Mouse (Mus musculus) liver, embryonic 14.5 days (tissue): ENCODE measurements around the gene Vapb.

ENCODE experiments used
- CTCF ChIP-seq: IDR thresholded peaks from 2 replicates; pipeline ENCODE4 v1.5.1; 2016; ENCODE audit warnings: antibody characterized with exemption, low read depth, control low read depth
- EP300 ChIP-seq: IDR thresholded peaks from 2 replicates; pipeline ENCODE4 v1.6.1; 2016; ENCODE audit warnings: antibody characterized with exemption, low read depth

DNA sequence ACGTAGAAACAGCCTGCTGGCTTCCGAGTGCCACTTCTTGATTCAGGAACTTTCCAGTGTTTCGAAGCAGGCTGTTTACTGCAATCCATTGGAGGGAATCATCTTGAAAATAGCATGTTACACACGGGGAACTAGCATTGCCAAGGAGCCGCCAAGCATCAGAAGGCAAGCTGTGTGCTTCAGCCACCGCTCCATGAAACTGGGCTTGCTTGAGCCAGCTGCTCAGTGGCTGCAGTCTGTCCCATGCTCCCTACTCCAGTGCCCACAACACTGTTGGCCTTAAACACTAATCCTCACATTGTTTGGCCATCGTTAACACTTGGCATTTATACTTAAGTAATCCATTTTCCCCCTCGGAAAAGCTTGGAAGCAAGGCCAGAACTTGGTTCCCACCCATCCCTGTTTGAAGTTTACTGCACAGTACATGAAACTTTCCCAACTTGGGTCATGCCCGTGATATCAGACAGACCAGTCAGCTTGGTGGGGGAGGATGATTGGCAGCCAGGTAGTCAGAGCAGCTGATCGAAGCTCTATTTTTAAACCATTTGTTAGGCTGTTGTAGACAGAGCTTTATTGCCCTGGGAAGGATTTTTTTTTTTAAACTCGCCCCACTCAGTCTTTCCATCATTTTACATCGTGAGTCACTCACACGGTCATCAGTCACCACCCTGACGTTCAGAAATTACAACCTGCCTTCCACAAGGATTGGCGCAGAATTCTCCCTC lies 31.3 kb upstream of the Vapb start:
- TF ChIP-seq CTCF (no peak), EP300 (no peak)
